Comparison of ENCODE assay signal across 8 mouse cellular contexts in genomic region chr4:150569834-150570571, GRCm38 (mm10).
DNase-seq lines count a peak whose midpoint lies in the region; ATAC-seq and TF ChIP-seq lines count a peak whose summit lies in the region.

No protein-coding gene starts in this region.

- peak overlapping the region; percentile 86 for H3K4me3 ChIP-seq in layer of hippocampus, adult 2 months
- peak overlapping the region; percentile 70 to 76 for H3K4me3 ChIP-seq in MEL (ENCODE audit: control insufficient read depth in 1 of 2, insufficient read depth in 1 of 2, low read depth in 2 of 2, low read length in 2 of 2)
- peak overlapping the region; percentile 78 for H3K4me3 ChIP-seq in embryonic fibroblast, embryonic 13.5 days (ENCODE audit: insufficient read depth, low read length)
- H3K4me3 ChIP-seq in limb, embryonic 12.5 days (replicated peaks), result peak overlapping the region; percentile 82
- H3K4me3 ChIP-seq in midbrain, embryonic 12.5 days, result peak overlapping the region; percentile 73

- H3K9ac ChIP-seq in MEL (ENCODE audit: control insufficient read depth, low read depth, low read length, poor library complexity, severe bottlenecking), result peak overlapping the region; percentile 79
- H3K9ac ChIP-seq in limb, embryonic 12.5 days (replicated peaks), result peak overlapping the region; percentile 93
- peak overlapping the region; percentile 87 for H3K9ac ChIP-seq in midbrain, embryonic 12.5 days (replicated peaks)

- no peak; the same call in 1 of the 2 replicates for TF ChIP-seq RAD21 in MEL (IDR thresholded peaks at IDR 0.05; ENCODE audit: low read depth, low read length)

- peak; percentile 44 for TF ChIP-seq CTCF in layer of hippocampus, adult 2 months (conservative IDR thresholded peaks at IDR 0.05)
- no peak for TF ChIP-seq CTCF in MEL (IDR thresholded peaks at IDR 0.05 in 2 of 3, conservative IDR thresholded peaks at IDR 0.05 in 1 of 3; ENCODE audit: control insufficient read depth in 1 of 3, insufficient read depth in 1 of 3, low read depth in 2 of 3, low read length in 3 of 3, poor library complexity in 1 of 3, severe bottlenecking in 1 of 3)
- TF ChIP-seq CTCF in embryonic fibroblast, embryonic 13.5 days (IDR thresholded peaks at IDR 0.05; ENCODE audit: borderline replicate concordance, insufficient read depth, low read length), result no peak

- peaks cover 5 to 33% of the 10 kb centered on the region in 2 experiments for H3K4me1 ChIP-seq in MEL (ENCODE audit: control insufficient read depth in 1 of 2, insufficient read depth in 2 of 2, low read length in 2 of 2)
- H3K4me1 ChIP-seq in embryonic fibroblast, embryonic 13.5 days (ENCODE audit: control insufficient read depth, insufficient read depth, low read length), result peaks cover 12% of the 10 kb centered on the region
- H3K4me1 ChIP-seq in limb, embryonic 12.5 days (replicated peaks), result peaks cover 33% of the 10 kb centered on the region
- peaks cover 23% of the 10 kb centered on the region for H3K4me1 ChIP-seq in midbrain, embryonic 12.5 days

- peak; percentile 94 to 95 for TF ChIP-seq EP300 in MEL (IDR thresholded peaks at IDR 0.05; ENCODE audit: low read depth in 1 of 2, low read length in 2 of 2)

- ATAC-seq in limb, embryonic 12.5 days (ENCODE audit: insufficient number of reproducible peaks, insufficient read depth, low FRiP score, low TSS enrichment, low read depth), result no peak; the same call in 1 of the 2 replicates
- ATAC-seq in midbrain, embryonic 12.5 days (ENCODE audit: low FRiP score, low read depth), result peak; percentile 69

- peak overlapping the region; percentile 99 for H3K27ac ChIP-seq in layer of hippocampus, adult 2 months
- peak overlapping the region; percentile 61 for H3K27ac ChIP-seq in MEL (ENCODE audit: control insufficient read depth, low read depth, low read length)
- H3K27ac ChIP-seq in embryonic fibroblast, embryonic 13.5 days (ENCODE audit: insufficient read depth, low read length), result peak overlapping the region; percentile 77
- H3K27ac ChIP-seq in limb, embryonic 12.5 days, result peak overlapping the region; percentile 92
- H3K27ac ChIP-seq in midbrain, embryonic 12.5 days (replicated peaks), result peak overlapping the region; percentile 89

- no peaks in the 10 kb centered on the region; the same call in 1 of the 2 replicates for H3K79me2 ChIP-seq in MEL (ENCODE audit: control insufficient read depth, insufficient read depth, low read length, poor library complexity)

- H3K36me3 ChIP-seq in MEL (ENCODE audit: control insufficient read depth in 1 of 2, insufficient read depth in 2 of 2, low read length in 2 of 2), result peaks cover 0 to 32% of the 10 kb centered on the region in 2 experiments; a peak in 2 of 4 replicates
- H3K36me3 ChIP-seq in limb, embryonic 12.5 days, result peaks cover 15% of the 10 kb centered on the region
- 0 out of 2 replicates have a peak, but pooled peaks cover 9% of the 10 kb centered on the region for H3K36me3 ChIP-seq in midbrain, embryonic 12.5 days

- peak in 1 of 2 experiments; percentile 36 for DNase-seq in layer of hippocampus, adult 2 months (ENCODE audit: low spot score in 2 of 2)
- no peak for DNase-seq in layer of hippocampus, postnatal 10 days (ENCODE audit: low spot score in 2 of 2)
- DNase-seq in MEL (ENCODE audit: low read depth, low spot score), result peak; percentile 83
- DNase-seq in heart, postnatal 36 days, result peak; percentile 32 to 58
- DNase-seq in yolk sac, embryonic 10.5 days (ENCODE audit: low spot score), result peak; percentile 53

- peak overlapping the region; percentile 76 for H3K4me2 ChIP-seq in limb, embryonic 12.5 days
- peak overlapping the region; percentile 89 for H3K4me2 ChIP-seq in midbrain, embryonic 12.5 days (replicated peaks)

- no peaks in the 10 kb centered on the region for H3K27me3 ChIP-seq in MEL (ENCODE audit: control insufficient read depth in 1 of 2, insufficient read depth in 2 of 2, low read length in 2 of 2)
- no peaks in the 10 kb centered on the region for H3K27me3 ChIP-seq in limb, embryonic 12.5 days
- 0 out of 2 replicates have a peak, but pooled peaks cover 4% of the 10 kb centered on the region for H3K27me3 ChIP-seq in midbrain, embryonic 12.5 days

- intact Hi-C loops in heart, postnatal 36 days (cut with DNase I), result loop anchor here (2.0 to 5.0 kb wide), 3 partner anchors 15 to 198 kb away; no protein-coding TSS in a partner anchor

- no peaks in the 10 kb centered on the region for H3K9me3 ChIP-seq in MEL (replicated peaks; ENCODE audit: insufficient read depth, low read length)
- no peaks in the 10 kb centered on the region for H3K9me3 ChIP-seq in limb, embryonic 12.5 days
- H3K9me3 ChIP-seq in midbrain, embryonic 12.5 days, result no peaks in the 10 kb centered on the region

- 0 out of 4 replicates have a peak, but pooled peaks of 1 of the 2 experiments have one; percentile 11 for TF ChIP-seq POLR2A in MEL (IDR thresholded peaks at IDR 0.05; ENCODE audit: control insufficient read depth in 1 of 2, insufficient read depth in 1 of 2, low read depth in 1 of 2, low read length in 2 of 2, poor library complexity in 1 of 2)
- no peak for TF ChIP-seq POLR2A in embryonic fibroblast, embryonic 13.5 days (IDR thresholded peaks at IDR 0.05; ENCODE audit: low read depth, low read length)

- WGBS in limb, embryonic 12.5 days, result 2% methylated on average over 27 of the region's 27 CpGs
- 1% methylated on average over 27 of the region's 27 CpGs for WGBS in midbrain, embryonic 12.5 days

TF ChIP-seq in MEL, 35 proteins besides CTCF, POLR2A, EP300 and RAD21:
- no peak for TF ChIP-seq NRF1 (IDR thresholded peaks at IDR 0.05; ENCODE audit: insufficient read depth, low read depth, low read length, poor library complexity, severe bottlenecking)
- TF ChIP-seq USF1 (IDR thresholded peaks at IDR 0.05; ENCODE audit: low read depth, low read length), result no peak
- TF ChIP-seq MEF2A (IDR thresholded peaks at IDR 0.05; ENCODE audit: extremely low read depth, insufficient replicate concordance, low read depth, low read length, poor library complexity, severe bottlenecking), result no peak
- peak; percentile 95 for TF ChIP-seq BHLHE40 (IDR thresholded peaks at IDR 0.05; ENCODE audit: borderline replicate concordance, low read depth, low read length)
- TF ChIP-seq GABPA (IDR thresholded peaks at IDR 0.05; ENCODE audit: low read depth, low read length), result no peak
- no peak for TF ChIP-seq POLR2AphosphoS5 (IDR thresholded peaks at IDR 0.05; ENCODE audit: borderline replicate concordance, low read depth, low read length)
- TF ChIP-seq ETS1 (IDR thresholded peaks at IDR 0.05; ENCODE audit: low read depth, low read length), result peak; percentile 97
- TF ChIP-seq KAT2A (conservative IDR thresholded peaks at IDR 0.05; ENCODE audit: low read depth, low read length), result no peak; the same call in 1 of the 2 replicates
- TF ChIP-seq SMC3 (IDR thresholded peaks at IDR 0.05; ENCODE audit: low read depth, low read length), result peak; percentile 14; the same call in 1 of the 2 replicates
- TF ChIP-seq MAX (IDR thresholded peaks at IDR 0.05; ENCODE audit: low read length), result peak; percentile 45; the same call in 1 of the 2 replicates
- TF ChIP-seq ZKSCAN1 (IDR thresholded peaks at IDR 0.05; ENCODE audit: low read depth, low read length), result no peak
- peak; percentile 58; the same call in 1 of the 2 replicates for TF ChIP-seq MYB (IDR thresholded peaks at IDR 0.05; ENCODE audit: low read depth, low read length)
- TF ChIP-seq GATA1 (IDR thresholded peaks at IDR 0.05; ENCODE audit: low read depth, low read length), result peak; percentile 93
- TF ChIP-seq ZMIZ1 (IDR thresholded peaks at IDR 0.05; ENCODE audit: low read depth, low read length), result peak; percentile 35; the same call in 1 of the 2 replicates
- TF ChIP-seq MYC (IDR thresholded peaks at IDR 0.05; ENCODE audit: low read depth, low read length), result peak; percentile 52; the same call in 1 of the 2 replicates
- TF ChIP-seq TAL1 (IDR thresholded peaks at IDR 0.05; ENCODE audit: low read length), result peak; percentile 67
- TF ChIP-seq ELF1 (IDR thresholded peaks at IDR 0.05; ENCODE audit: low read depth, low read length), result peak; percentile 38; the same call in 1 of the 2 replicates
- peak; percentile 88 for TF ChIP-seq SIN3A (IDR thresholded peaks at IDR 0.05; ENCODE audit: low read length)
- TF ChIP-seq CHD1 (IDR thresholded peaks at IDR 0.05; ENCODE audit: low read depth, low read length), result no peak
- peak; percentile 94 for TF ChIP-seq MAFK (IDR thresholded peaks at IDR 0.05; ENCODE audit: borderline replicate concordance, low read depth, low read length)
- TF ChIP-seq NELFE (IDR thresholded peaks at IDR 0.05; ENCODE audit: low read depth, low read length), result no peak
- TF ChIP-seq MXI1 (IDR thresholded peaks at IDR 0.05; ENCODE audit: low read depth, low read length), result peak; percentile 85
- no peak for TF ChIP-seq UBTF (IDR thresholded peaks at IDR 0.05; ENCODE audit: borderline replicate concordance, insufficient read depth, low read depth, low read length)
- no peak for TF ChIP-seq HCFC1 (IDR thresholded peaks at IDR 0.05; ENCODE audit: low read depth, low read length)
- TF ChIP-seq JUND (IDR thresholded peaks at IDR 0.05; ENCODE audit: low read depth, low read length), result 0 out of 2 replicates have a peak, but pooled peaks have one; percentile 57
- TF ChIP-seq CHD2 (IDR thresholded peaks at IDR 0.05; ENCODE audit: low read length), result peak; percentile 25; the same call in 1 of the 2 replicates
- 0 out of 2 replicates have a peak, but pooled peaks have one; percentile 27 for TF ChIP-seq ZC3H11A (IDR thresholded peaks at IDR 0.05; ENCODE audit: low read depth, low read length)
- peak; percentile 68 for TF ChIP-seq MAZ (IDR thresholded peaks at IDR 0.05; ENCODE audit: low read depth, low read length)
- no peak for TF ChIP-seq E2F4 (IDR thresholded peaks at IDR 0.05; ENCODE audit: borderline replicate concordance, low read depth, low read length)
- TF ChIP-seq TCF12 (IDR thresholded peaks at IDR 0.05; ENCODE audit: low read depth, low read length), result peak; percentile 96
- no peak for TF ChIP-seq TBP (IDR thresholded peaks at IDR 0.05; ENCODE audit: low read depth, low read length)
- TF ChIP-seq USF2 (IDR thresholded peaks at IDR 0.05; ENCODE audit: borderline replicate concordance in 1 of 2, insufficient read depth in 1 of 2, low read depth in 1 of 2, low read length in 2 of 2), result no peak
- peak; percentile 100 for TF ChIP-seq RCOR1 (IDR thresholded peaks at IDR 0.05; ENCODE audit: low read depth, low read length)
- TF ChIP-seq POLR2AphosphoS2 (IDR thresholded peaks at IDR 0.05; ENCODE audit: low read length), result no peak
- no peak; the same call in none of the 2 replicates for TF ChIP-seq ZNF384 (IDR thresholded peaks at IDR 0.05; ENCODE audit: low read depth, low read length)

Comparison
In these comparisons a context has a peak if more than half of its experiments do, and no peak if none do; other contexts are left out.
1. DNase-seq: peak in MEL (single experiment), heart, postnatal 36 days (2 of 2) and yolk sac, embryonic 10.5 days (single experiment); none in layer of hippocampus, postnatal 10 days (0 of 2).
2. Peak in every context shown above with its lines, with median percentiles within 50 percentile points of each other: H3K27ac ChIP-seq, H3K4me3 ChIP-seq and H3K9ac ChIP-seq.